Mouse (Mus musculus): ENCODE results near the gene Lin7b.
"Not testable (repeated sequence)": the region's sequence is repeated elsewhere in the genome, so short reads cannot be mapped to it uniquely, and the experiment has no call there.

The Lin7b gene

DNA sequence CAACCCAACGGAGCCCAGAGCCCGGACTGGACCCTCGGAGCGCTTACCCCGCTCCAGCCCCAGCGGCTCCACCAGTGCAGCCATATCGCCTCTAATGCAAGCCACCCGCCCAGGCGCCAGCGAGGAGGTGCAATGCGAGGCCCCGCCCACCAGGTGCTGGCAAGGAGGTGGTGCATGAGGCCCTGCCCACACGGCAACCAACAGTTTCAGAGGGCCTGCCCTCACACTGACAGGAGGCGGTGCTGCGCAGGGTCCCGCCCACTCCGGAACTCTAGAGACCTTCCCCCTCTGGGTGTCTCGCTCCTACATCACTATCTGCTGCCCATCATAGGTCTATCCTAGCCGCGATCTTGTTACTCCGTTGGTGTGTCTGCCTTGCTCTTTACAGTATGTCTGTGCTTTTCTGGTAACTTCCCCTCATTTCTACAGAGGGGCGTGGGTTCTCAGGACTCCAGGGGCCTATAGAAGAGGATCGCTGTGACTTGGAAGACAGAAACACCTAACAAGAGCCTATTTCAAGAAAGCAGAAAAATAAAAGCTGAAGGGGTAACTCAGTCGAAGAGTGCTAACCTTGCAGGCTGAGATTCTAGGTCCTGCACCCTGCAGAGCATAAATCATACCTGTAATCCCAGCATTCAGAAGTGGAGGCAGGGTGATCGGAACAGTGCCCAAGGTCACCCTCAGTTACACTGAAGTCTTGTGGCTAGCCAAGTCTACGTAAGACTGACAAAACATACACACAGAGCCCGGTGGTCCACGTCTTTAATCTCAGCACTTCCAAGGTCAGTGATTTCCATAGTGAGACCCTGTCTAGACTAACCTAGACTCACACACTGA lies at the start of gene Lin7b:
TSS of gene Lin7b (minus strand) at position 109 of the 837 bp plus-strand sequence.
- peak; percentile 90 for DNase-seq (ENCODE audit: low spot score)

DNA sequence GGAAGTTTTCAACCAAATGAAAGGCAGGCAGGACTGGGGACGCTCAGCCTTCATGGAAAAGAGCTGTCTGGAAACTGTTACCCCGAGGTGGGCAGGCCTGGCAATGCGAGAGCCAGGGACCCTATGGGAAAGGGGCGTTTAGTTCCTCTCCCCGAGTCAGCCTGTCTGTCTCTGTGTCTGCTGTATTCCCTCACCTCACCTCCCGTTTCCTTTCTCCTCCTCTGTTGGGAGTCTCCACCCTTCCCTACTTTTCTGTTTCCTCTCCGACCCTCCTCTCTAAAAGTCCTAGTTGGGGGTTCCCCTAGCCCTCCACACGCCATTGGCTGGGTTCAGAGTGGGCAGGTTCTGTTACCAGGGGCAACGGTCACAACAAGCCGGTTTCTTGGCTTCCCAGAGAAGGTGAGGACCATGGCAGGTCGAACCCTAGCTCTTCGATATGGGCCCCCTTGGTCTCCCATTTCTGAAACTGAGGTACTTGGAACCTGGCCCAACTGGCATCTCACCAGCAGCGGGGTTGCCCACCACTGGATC lies 47.6 kb upstream of the Lin7b start:
- no peak for DNase-seq (ENCODE audit: low spot score)

DNA sequence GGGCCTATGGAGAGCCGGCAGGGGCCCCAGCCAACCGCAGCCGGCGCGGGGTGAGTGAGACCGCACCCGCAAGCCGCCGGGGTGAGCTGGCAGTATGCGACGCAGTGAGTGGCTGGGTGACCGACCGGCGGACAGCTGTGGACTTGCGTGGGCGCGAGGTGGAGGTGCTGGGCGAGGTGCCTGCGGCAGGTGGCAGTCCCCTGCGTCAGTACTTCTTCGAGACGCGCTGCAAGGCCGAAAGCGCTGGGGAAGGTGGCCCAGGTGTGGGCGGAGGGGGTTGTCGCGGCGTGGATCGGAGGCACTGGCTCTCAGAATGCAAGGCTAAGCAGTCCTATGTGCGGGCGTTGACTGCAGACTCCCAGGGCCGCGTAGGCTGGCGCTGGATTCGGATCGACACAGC lies 45.3 kb upstream of the Lin7b start:
- DNase-seq (ENCODE audit: low spot score) = no peak

DNA sequence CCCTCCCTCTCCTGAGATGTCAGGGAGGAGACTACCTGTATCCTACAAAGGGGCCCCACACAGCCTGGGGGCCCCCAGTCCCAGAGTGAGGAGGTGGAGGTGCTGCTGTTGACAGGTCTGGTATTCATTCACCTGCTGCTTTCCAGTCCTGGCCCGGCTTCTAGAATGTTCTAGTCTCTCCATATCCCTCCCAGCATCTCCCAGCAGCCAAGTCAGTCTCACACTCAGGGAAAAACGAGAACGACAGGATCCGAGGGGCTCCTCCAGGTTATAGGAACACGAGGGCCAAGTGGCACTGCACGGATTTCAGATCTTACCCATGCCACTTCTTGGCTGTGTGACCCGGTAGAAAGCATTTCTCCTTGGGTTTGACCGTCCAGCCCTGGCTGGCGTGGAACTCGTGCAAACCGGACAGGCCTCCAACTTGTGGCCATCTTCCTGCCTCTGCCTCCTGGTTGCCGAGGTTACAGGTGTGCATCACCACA lies 44.4 kb upstream of the Lin7b start:
- no peak for DNase-seq (ENCODE audit: low spot score)

DNA sequence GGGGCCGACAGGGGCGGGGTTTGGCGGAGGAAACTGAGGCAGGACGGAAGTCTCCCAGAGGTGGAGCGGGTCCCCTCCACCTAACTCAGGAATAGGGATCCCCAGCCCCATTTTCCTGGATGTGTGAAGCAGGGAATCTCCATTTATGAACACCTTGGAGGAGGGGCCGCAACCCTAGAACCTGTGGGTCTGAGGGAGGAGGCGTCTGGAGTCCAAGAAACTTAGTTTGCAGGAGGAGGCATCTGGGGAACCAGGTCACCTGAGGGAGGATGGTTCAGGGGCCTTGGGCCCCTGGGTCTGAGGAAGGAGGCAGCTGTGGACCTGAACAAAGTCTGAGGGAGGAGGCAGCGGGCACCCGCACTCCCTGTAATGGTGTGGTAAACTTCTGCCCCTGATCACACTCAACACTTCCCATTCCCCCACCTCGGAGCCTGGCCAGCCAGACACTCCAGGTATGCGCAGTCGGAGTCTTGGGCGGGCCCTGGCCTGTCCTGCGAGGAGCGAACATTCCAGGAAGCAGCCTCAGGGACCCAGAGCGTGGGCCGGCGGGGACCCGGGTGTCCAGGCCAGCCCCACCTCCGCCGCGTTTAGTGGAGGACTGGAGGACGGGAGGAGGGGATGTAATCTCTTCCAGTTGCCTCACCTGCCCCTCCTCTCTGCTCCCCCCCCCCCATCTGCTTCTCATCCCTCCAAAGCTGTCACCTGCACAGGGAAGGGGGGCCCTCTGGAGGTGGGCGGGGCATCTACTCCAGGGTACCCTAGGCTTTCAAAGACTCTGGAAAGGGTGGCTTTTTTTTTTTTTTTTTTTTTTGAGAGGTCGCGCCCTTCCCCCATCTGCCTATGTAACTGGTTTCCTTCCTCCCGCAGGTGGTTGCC lies 43.7 kb upstream of the Lin7b start:
- no peak for DNase-seq (ENCODE audit: low spot score)

DNA sequence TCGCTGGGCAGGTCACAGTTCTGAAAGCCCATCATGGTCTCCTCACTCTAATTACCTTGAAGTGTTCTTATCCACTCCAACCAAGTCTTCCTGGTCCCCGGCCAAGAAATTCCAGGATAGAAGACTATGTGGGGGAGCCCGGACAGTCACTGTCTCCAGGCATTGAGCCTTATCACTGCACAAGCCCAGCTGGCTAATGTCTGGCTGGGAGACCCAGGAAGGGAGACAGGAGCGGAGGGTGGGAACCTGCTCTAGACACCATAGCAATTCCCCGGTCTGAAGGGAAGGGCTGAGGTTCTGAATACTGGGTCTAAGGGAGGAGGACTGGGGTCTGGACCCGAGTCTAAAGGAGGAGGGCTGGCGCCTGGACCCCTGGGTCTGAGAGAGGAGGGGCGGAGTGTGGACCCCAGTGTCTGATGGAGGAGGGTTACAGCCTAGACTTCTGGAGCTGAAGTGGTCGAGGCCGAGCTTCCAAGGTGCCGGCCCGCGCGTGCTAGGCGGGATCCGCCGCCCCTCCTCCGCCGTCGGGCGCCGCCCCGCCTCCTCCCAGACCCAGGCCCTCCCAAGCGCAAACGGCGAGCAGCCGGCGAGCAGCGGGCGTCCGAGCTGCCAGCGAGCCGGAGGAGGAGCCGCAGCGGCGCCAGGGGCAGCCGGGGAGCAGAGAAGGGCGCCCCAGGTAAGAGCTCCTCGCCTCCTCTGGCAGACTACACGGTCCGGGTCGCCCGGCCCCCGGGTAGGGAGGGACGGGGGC lies 42.9 kb upstream of the Lin7b start, which contains the start of gene Ntf5:
TSS of gene Ntf5 (plus strand) at position 583 of the 751 bp plus-strand sequence.
- no peak for DNase-seq (ENCODE audit: low spot score)

DNA sequence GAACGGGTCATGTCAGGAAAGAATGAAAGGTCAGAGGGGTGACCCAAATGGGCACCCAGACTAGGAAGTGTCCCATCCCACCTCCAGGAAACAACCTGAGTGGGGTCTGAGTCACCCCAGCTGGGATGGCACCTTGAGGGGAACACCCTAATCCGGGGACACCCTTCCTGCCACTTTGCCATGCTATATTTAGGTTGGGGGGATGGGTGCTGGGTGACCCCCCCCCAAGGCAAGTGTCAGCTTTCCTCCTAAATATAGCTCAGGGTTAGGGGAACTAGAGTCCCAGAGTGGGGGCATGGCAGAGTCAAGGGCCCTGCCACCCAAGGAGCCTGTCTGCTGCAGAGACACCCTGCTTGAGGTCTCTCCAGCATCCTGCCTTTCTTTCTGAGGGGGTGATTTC lies 42.0 kb upstream of the Lin7b start:
- DNase-seq (ENCODE audit: low spot score) = no peak

DNA sequence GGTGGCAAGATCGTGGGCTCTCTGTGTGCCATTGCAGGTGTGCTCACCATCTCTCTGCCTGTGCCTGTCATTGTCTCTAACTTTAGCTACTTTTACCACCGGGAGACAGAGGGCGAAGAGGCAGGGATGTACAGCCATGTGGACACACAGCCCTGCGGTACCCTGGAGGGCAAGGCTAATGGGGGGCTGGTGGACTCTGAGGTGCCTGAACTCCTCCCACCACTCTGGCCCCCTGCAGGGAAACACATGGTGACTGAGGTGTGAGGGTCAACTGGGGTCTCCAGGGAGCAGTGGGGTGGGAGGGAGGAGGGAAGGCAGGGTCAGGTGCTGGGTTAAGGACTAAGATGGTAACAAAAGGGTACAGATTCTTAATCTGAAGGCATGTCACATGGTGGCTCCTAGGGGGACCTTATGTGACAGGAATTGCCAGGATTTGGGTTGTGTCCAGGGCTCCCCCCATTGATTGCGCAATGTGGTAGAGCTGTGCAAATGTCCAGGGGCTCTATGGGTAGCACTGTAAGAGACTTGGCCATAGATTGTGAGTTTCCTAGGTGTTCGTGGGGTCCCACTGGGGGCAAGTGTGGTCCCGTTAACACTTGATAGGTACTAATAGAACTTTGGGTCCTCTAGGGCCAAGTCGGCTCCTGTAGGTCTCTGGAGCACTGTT lies 39.2 kb upstream of the Lin7b start:
- DNase-seq (ENCODE audit: low spot score) = no peak

DNA sequence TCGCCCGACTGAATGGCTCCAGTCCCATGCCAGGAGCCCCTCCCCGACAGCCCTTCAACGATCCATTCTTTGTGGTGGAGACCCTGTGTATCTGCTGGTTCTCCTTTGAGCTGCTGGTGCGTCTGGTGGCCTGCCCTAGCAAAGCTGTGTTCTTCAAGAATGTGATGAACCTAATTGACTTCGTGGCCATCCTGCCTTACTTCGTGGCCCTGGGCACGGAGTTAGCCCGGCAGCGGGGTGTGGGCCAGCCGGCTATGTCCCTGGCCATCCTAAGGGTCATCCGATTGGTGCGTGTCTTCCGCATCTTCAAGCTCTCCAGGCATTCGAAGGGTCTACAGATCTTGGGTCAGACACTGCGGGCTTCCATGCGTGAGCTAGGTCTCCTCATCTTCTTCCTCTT lies 38.6 kb upstream of the Lin7b start:
- no peak for DNase-seq (ENCODE audit: low spot score)

DNA sequence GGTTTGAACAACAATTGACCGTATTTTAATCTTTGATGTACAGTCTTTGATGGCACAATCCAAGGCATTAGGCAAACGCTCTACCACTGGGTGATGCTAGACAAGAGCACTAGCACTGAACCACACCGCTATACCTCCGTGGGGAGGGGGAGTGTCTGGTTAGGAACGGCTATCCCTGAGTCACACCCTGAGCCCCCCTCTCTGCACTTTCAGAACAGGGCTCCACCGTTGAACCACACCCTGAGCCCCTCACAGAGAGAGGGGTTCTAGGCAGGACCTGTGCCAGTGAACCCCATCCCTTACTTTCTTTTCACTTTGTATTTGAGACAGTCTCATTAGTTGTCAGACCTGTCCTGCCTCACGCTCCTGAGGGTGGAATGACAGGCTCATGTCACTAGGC lies 38.0 kb upstream of the Lin7b start:
- no peak for DNase-seq (ENCODE audit: low spot score)

DNA sequence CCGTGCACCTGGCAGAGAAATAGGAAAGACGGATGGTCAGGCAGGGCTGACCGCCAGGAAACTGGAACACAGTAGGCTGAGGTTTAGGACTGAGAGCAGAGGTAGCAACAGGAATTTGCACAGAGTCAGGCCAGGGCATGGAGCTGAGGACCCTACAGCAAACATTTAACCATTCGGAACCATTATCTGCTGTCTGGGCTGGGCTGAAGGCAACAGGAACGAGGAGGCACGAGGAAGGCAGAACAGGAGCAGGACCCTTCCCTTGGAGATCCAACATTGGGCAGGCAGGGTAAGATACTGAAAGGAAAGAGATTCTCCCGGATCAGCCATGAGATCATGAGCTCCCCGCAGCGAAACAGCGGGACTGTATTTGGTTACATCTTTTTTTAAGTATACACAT lies 37.5 kb upstream of the Lin7b start:
- no peak for DNase-seq (ENCODE audit: low spot score)

DNA sequence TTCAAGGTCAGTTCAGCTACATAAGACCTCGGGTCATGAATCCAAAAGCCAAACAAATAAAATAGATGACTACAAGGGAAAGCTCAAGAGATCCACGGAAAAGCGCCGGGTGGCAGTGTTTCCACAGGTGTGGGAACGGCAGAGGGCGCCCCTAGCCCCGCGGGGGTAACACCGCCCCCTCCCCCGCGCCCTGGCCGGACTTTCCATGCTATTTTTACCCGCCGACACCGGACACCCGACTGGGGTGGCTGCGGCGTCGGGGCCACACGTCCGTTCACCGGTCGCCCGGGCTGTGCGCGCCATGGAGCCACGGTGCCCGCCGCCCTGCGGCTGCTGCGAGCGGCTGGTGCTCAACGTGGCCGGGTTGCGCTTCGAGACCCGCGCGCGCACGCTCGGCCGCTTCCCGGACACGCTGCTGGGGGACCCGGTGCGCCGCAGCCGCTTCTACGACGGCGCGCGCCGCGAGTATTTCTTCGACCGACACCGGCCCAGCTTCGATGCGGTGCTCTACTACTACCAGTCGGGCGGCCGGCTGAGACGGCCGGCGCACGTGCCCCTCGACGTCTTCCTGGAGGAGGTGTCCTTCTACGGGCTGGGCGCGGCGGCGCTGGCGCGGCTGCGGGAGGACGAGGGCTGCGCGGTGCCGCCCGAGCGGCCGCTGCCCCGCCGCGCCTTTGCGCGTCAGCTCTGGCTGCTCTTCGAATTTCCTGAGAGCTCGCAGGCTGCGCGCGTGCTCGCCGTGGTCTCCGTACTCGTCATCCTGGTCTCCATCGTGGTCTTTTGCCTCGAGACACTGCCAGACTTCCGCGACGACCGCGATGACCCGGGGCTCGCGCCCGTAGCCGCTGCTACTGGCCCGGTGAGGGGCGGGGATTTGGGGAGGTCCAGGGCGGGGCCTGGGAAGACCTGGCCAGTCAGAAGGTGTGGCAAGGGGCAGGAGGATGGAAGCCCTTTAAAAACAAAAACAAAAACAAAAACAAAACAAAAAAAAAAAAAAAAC lies 36.1 kb upstream of the Lin7b start:
- DNase-seq (ENCODE audit: low spot score) = no peak

DNA sequence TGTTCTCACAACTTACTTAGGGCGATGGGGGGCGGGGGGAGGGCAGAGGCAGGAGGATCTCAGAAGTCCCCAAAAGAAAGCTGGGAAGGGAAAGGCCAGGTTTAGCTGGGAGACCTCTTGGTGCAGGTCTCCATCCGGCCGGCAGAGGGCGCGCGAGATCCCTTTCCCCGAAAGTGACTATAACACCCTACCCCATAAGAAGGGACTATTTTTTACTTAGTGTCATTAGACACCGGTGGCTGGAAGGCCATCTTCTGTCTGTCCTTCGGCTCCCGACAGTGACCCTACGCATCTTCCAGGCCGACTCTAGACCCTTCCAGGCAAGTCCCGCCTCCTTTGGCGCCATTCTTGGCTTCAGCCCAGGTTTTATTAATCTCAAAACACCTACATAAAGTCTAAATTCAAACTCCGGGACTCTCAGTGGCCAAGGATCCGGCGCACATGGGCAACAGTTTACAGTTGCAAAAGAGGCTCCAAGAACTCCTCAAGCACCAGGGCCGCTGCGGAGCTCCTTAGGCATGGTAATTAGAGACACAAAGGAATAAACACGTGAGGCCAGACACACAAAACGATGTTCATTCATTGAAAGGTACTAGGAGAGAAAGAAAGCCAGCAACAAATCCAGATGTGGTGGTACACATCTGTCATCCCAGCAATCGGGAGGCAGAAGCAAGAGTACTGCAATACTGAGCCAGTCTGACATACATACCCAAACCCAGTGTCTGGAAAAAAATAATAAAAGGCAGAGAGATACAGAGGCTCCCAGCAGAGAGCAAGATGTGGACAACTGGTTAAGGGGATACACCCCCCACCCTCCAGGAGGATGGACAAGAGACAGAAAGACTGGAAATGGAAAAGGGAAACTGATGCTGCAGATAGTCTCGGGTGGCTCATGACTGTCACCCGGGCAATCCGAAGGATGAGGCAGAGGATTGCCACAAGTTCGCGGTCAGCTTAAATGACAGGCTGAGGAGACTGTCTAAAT lies 35.0 kb upstream of the Lin7b start, which contains the start of gene Kcna7:
TSS of gene Kcna7 (plus strand) at position 563 of the 985 bp plus-strand sequence.
- peak; percentile 27 for DNase-seq (ENCODE audit: low spot score)

DNA sequence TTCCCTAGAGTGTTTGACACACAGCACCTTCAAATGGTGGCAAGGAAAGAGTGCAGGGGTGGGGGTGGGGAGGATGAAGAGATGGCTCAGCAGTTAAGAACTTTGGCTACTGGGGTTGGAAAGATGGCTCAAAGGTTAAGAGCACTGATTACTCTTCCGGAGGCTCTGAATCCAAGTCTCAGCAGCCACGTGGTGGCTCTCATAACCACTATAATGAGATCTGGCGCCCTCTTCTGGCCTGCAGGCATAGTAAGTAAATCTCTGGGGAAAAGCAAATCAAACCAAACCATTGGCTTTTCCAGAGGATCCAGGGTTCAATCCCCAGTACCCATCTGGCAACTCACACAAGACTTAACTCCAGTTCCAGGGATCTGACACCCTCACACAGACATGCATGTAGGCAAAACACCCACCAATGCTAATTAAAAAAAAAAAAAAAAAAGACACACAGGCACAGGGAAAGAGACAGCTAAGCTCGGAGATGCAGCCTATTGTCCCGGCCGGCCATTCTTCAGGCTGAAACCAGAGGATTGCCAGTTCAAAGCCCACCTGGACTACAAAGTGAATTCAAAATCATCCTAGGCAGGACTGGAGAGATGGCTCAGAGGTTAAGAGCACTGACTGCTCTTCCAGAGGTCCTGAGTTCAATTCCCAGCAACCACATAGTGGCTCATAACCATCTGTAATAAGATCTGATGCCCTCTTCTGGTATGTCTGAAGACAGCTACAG lies 33.3 kb upstream of the Lin7b start:
- DNase-seq (ENCODE audit: low spot score) = no peak

DNA sequence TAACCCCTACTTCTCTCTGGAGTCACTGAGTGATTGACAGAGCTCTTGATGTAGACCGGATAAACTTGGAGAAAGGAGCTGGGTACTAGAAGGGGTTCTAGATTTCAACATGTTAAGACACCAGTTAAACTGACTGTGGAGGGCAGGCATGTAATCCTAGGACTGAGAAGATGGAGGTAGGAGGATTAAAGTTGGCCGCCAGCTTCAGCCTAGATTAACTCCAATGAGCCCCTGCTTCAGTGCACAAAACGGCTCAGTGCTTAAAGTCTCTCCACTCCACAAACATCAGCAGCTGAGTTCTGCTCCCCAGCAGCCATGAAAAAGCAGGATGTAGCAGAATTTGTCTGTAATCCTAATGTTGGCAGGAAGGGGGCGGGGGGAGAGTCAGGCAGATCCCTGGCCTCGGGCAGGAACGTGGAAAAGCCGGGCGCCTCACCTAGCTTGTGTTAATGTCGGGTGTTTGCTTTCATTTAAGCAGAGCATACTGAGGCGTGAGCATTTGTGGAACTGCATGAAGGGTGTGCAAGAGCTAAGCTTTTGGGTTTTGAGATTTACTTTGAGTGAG lies 31.2 kb upstream of the Lin7b start:
- no peak for DNase-seq (ENCODE audit: low spot score)

DNA sequence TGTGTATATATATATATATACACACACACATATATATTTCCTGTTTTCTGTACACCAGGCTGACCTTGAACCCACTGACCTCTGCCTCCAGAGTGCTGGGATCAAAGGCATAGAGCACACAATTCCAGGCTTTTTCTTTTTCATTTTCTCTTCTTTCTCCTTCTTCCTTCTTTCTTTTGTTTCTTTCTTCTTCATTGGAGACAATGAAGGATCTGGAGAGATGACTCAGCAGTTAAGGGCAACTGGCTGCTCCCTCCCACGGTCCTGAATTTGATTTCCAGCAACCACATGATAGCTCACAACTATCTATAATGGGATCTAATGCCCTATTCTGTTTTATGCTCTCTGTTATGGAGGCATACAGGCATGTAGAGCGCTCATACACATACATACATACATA lies 26.4 kb upstream of the Lin7b start:
- no peak for DNase-seq (ENCODE audit: low spot score)

DNA sequence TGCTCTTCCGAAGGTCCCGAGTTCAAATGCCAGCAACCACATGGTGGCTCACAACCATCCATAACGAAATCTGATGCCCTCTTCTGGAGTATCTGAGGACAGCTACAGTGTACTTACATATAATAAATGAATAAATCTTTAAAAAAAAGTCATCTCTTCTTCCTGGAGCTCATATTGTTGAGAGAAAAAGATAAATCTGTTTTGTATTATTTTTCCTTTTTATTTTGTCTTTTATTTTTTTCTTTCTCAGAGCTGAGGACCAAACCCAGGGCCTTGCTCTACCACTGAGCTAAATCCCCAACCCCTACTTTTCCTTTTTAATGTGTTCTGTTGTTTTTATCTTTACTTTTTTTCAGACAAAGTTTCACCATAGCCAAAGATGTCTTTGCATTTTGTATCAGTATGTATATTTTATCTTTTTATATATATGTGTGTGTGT lies 26.0 kb upstream of the Lin7b start:
- not testable (repeated sequence) for DNase-seq (ENCODE audit: low spot score)
